Mouse (Mus musculus): ENCODE measurements around the gene Scimp. TPM values are rescaled to one million over a fixed set of nuclear protein-coding genes. Genes with fewer than 3 reads are reported as not detected.
A peak's percentile ranks its signal among the peaks of the same experiment; 100 is the strongest.

The Scimp gene
- total and polyA plus RNA-seq, 2 experiments = 1.9 to 2.0 TPM

GRCm38 (mm10) chr11:70820120-70820519 is 7.7 kb upstream of the Scimp start:
- no peak for TF ChIP-seq POLR2A (IDR thresholded peaks at IDR 0.05; ENCODE audit: extremely low read depth, insufficient read depth, low read length)
- H3K27me3 ChIP-seq (ENCODE audit: control insufficient read depth, insufficient read depth, low read length) = no peaks in the 10 kb centered on the region
- 84% methylated on average over 8 of the region's 8 CpGs for WGBS
- no peak overlapping the region for H3K9ac ChIP-seq (ENCODE audit: low read depth, low read length)
- H3K36me3 ChIP-seq (ENCODE audit: control insufficient read depth, insufficient read depth, low read length) = no peaks in the 10 kb centered on the region
- H3K4me3 ChIP-seq (ENCODE audit: insufficient read depth, low read depth, low read length) = no peak overlapping the region
- H3K79me2 ChIP-seq (ENCODE audit: control insufficient read depth, insufficient read depth, low read length) = no peaks in the 10 kb centered on the region
- no peak for DNase-seq (ENCODE audit: extremely low read depth, low read depth, low spot score)
- peaks cover 4% of the 10 kb centered on the region; the same call in 1 of the 2 replicates for H3K4me1 ChIP-seq (ENCODE audit: control insufficient read depth, insufficient read depth, low read length)
- no peak overlapping the region for H3K27ac ChIP-seq (replicated peaks; ENCODE audit: insufficient read depth, low read depth, low read length)

- no peak overlapping the region for H3K9ac ChIP-seq (ENCODE audit: low read depth, low read length)
- no peak for DNase-seq (ENCODE audit: extremely low read depth, low read depth, low spot score)
- H3K27me3 ChIP-seq (ENCODE audit: control insufficient read depth, insufficient read depth, low read length) = no peaks in the 10 kb centered on the region
- H3K4me1 ChIP-seq (ENCODE audit: control insufficient read depth, insufficient read depth, low read length) = peaks cover 1% of the 10 kb centered on the region; the same call in 1 of the 2 replicates
- WGBS = 64% methylated on average over 4 of the region's 4 CpGs
- no peak overlapping the region for H3K4me3 ChIP-seq (ENCODE audit: insufficient read depth, low read depth, low read length)
- no peaks in the 10 kb centered on the region for H3K36me3 ChIP-seq (ENCODE audit: control insufficient read depth, insufficient read depth, low read length)
- H3K27ac ChIP-seq (replicated peaks; ENCODE audit: insufficient read depth, low read depth, low read length) = no peak overlapping the region
- TF ChIP-seq POLR2A (IDR thresholded peaks at IDR 0.05; ENCODE audit: extremely low read depth, insufficient read depth, low read length) (no peak), CTCF (IDR thresholded peaks at IDR 0.05; ENCODE audit: low read depth, low read length) (no peak)
- H3K79me2 ChIP-seq (ENCODE audit: control insufficient read depth, insufficient read depth, low read length) = no peaks in the 10 kb centered on the region
These were observed 4.4 kb upstream of the Scimp start for GRCm38 (mm10) chr11:70816770-70817169.

GRCm38 (mm10) chr11:70815498-70816078 is 3.2 kb upstream of the Scimp start:
- no peaks in the 10 kb centered on the region for H3K36me3 ChIP-seq (ENCODE audit: control insufficient read depth, insufficient read depth, low read length)
- H3K9ac ChIP-seq (ENCODE audit: low read depth, low read length) = no peak overlapping the region
- peak; percentile 62 for DNase-seq (ENCODE audit: extremely low read depth, low read depth, low spot score)
- 18% methylated on average over 6 of the region's 6 CpGs for WGBS
- H3K79me2 ChIP-seq (ENCODE audit: control insufficient read depth, insufficient read depth, low read length) = no peaks in the 10 kb centered on the region
- TF ChIP-seq POLR2A (IDR thresholded peaks at IDR 0.05; ENCODE audit: extremely low read depth, insufficient read depth, low read length) = no peak
- peak; percentile 55 for TF ChIP-seq CTCF (IDR thresholded peaks at IDR 0.05; ENCODE audit: low read depth, low read length)
- peaks cover 1% of the 10 kb centered on the region; the same call in 1 of the 2 replicates for H3K4me1 ChIP-seq (ENCODE audit: control insufficient read depth, insufficient read depth, low read length)
- no peak overlapping the region for H3K4me3 ChIP-seq (ENCODE audit: insufficient read depth, low read depth, low read length)
- no peaks in the 10 kb centered on the region for H3K27me3 ChIP-seq (ENCODE audit: control insufficient read depth, insufficient read depth, low read length)
- no peak overlapping the region for H3K27ac ChIP-seq (replicated peaks; ENCODE audit: insufficient read depth, low read depth, low read length)

- Histone ChIP-seq H3K79me2 (ENCODE audit: control insufficient read depth, insufficient read depth, low read length) (no peaks in the 10 kb centered on the region), H3K27me3 (ENCODE audit: control insufficient read depth, insufficient read depth, low read length) (no peaks in the 10 kb centered on the region), H3K36me3 (ENCODE audit: control insufficient read depth, insufficient read depth, low read length) (no peaks in the 10 kb centered on the region), H3K27ac (replicated peaks; ENCODE audit: insufficient read depth, low read depth, low read length) (no peak overlapping the region), H3K9ac (ENCODE audit: low read depth, low read length) (no peak overlapping the region), H3K4me1 (ENCODE audit: control insufficient read depth, insufficient read depth, low read length) (peaks cover 1% of the 10 kb centered on the region; the same call in 1 of the 2 replicates), H3K4me3 (ENCODE audit: insufficient read depth, low read depth, low read length) (no peak overlapping the region)
- 72% methylated on average over 8 of the region's 8 CpGs for WGBS
- no peak for DNase-seq (ENCODE audit: extremely low read depth, low read depth, low spot score)
- TF ChIP-seq CTCF (IDR thresholded peaks at IDR 0.05; ENCODE audit: low read depth, low read length) = no peak
- TF ChIP-seq POLR2A (IDR thresholded peaks at IDR 0.05; ENCODE audit: extremely low read depth, insufficient read depth, low read length) = no peak
These were observed 2.7 kb upstream of the Scimp start for GRCm38 (mm10) chr11:70815071-70815470.

- no peak for DNase-seq (ENCODE audit: extremely low read depth, low read depth, low spot score)
- Histone ChIP-seq H3K4me3 (ENCODE audit: insufficient read depth, low read depth, low read length) (no peak overlapping the region), H3K27me3 (ENCODE audit: control insufficient read depth, insufficient read depth, low read length) (no peaks in the 10 kb centered on the region), H3K79me2 (ENCODE audit: control insufficient read depth, insufficient read depth, low read length) (no peaks in the 10 kb centered on the region), H3K27ac (replicated peaks; ENCODE audit: insufficient read depth, low read depth, low read length) (no peak overlapping the region; the same call in 1 of the 2 replicates), H3K9ac (ENCODE audit: low read depth, low read length) (no peak overlapping the region), H3K36me3 (ENCODE audit: control insufficient read depth, insufficient read depth, low read length) (no peaks in the 10 kb centered on the region), H3K4me1 (ENCODE audit: control insufficient read depth, insufficient read depth, low read length) (peaks cover 1% of the 10 kb centered on the region; the same call in 1 of the 2 replicates)
- no peak for TF ChIP-seq CTCF (IDR thresholded peaks at IDR 0.05; ENCODE audit: low read depth, low read length)
- TF ChIP-seq POLR2A (IDR thresholded peaks at IDR 0.05; ENCODE audit: extremely low read depth, insufficient read depth, low read length) = no peak
- 78% methylated on average over 13 of the region's 13 CpGs for WGBS
These were observed 730 bp downstream of the Scimp start for GRCm38 (mm10) chr11:70811471-70812240.

- Histone ChIP-seq H3K36me3 (ENCODE audit: control insufficient read depth, insufficient read depth, low read length) (no peaks in the 10 kb centered on the region), H3K4me3 (ENCODE audit: insufficient read depth, low read depth, low read length) (no peak overlapping the region), H3K9ac (ENCODE audit: low read depth, low read length) (no peak overlapping the region), H3K4me1 (ENCODE audit: control insufficient read depth, insufficient read depth, low read length) (peaks cover 1% of the 10 kb centered on the region; the same call in 1 of the 2 replicates), H3K27me3 (ENCODE audit: control insufficient read depth, insufficient read depth, low read length) (no peaks in the 10 kb centered on the region), H3K27ac (replicated peaks; ENCODE audit: insufficient read depth, low read depth, low read length) (no peak overlapping the region), H3K79me2 (ENCODE audit: control insufficient read depth, insufficient read depth, low read length) (no peaks in the 10 kb centered on the region)
- no peak for DNase-seq (ENCODE audit: extremely low read depth, low read depth, low spot score)
- WGBS = 84% methylated on average over 5 of the region's 5 CpGs
- TF ChIP-seq CTCF (IDR thresholded peaks at IDR 0.05; ENCODE audit: low read depth, low read length) (no peak), POLR2A (IDR thresholded peaks at IDR 0.05; ENCODE audit: extremely low read depth, insufficient read depth, low read length) (no peak)
These were observed 1.3 kb downstream of the Scimp start for GRCm38 (mm10) chr11:70811041-70811440.

Measured in liver, adult 2 months (tissue).